Mouse (Mus musculus) midbrain, embryonic 11.5 days (tissue): ENCODE results near the gene Nucb2. TPM values are rescaled to one million over a fixed set of nuclear protein-coding genes. Genes with fewer than 3 reads are reported as not detected.

Experiments
- ATAC-seq: fragments of 200-750 bp; cut with Nextera tagmentation; 2 replicates; pipeline ENCODE4 v1.8.0; 2017; ENCODE audit warnings: moderate TSS enrichment, moderate library complexity; ENCODE audit not compliant: low FRiP score
- DNase-seq: peaks from one replicate; pipeline ENCODE4 v3.0.0; 2015; ENCODE audit warnings: low spot score; ENCODE audit errors: missing footprints
- H3K27ac ChIP-seq: fragments of 300-500 bp; sonication (generic); 2 replicates; pipeline ENCODE4 v1.5.1; 2014; ENCODE audit warnings: low read depth, low read length
- H3K27me3 ChIP-seq: fragments of 300-500 bp; sonication (generic); 2 replicates; pipeline ENCODE4 v1.6.1; 2014; ENCODE audit warnings: mild to moderate bottlenecking, low read length, moderate library complexity, mixed read lengths; ENCODE audit not compliant: control insufficient read depth, insufficient read depth
- H3K36me3 ChIP-seq: fragments of 300-500 bp; sonication (generic); 2 replicates; pipeline ENCODE4 v1.6.1; 2014; ENCODE audit warnings: mild to moderate bottlenecking, low read length, moderate library complexity, mixed read lengths; ENCODE audit not compliant: control insufficient read depth, insufficient read depth
- H3K4me1 ChIP-seq: fragments of 300-500 bp; sonication (generic); 2 replicates; pipeline ENCODE4 v1.6.1; 2014; ENCODE audit warnings: low read length; ENCODE audit not compliant: control insufficient read depth, insufficient read depth
- H3K4me2 ChIP-seq: fragments of 300-500 bp; sonication (generic); 2 replicates; pipeline ENCODE4 v1.6.1; 2014; ENCODE audit warnings: mild to moderate bottlenecking, moderate library complexity
- H3K4me3 ChIP-seq: fragments of 300-500 bp; sonication (generic); 2 replicates; pipeline ENCODE4 v1.5.1; 2014; ENCODE audit warnings: low read depth, low read length
- H3K9ac ChIP-seq: fragments of 300-500 bp; sonication (generic); 2 replicates; pipeline ENCODE4 v1.6.1; 2014; ENCODE audit warnings: low read length
- H3K9me3 ChIP-seq: fragments of 300-500 bp; sonication (generic); 2 replicates; pipeline ENCODE4 v1.6.1; 2016; ENCODE audit warnings: low read length; ENCODE audit not compliant: control insufficient read depth
- WGBS: fragments of 180-500 bp; shearing (Covaris S2); extraction: QIAGEN DNeasy Blood & Tissue Kit; methylation state at CpG from one replicate; pipeline ENCODE4 v1.1.7; 2014; 5-methylcytosine and 5-hydroxymethylcytosine counted together
- polyA plus RNA-seq: library from polyadenylated mRNA; unstranded; fragments of >200 nt; fragmentation: Nextera tagmentation; extraction: Ambion mirVana; gene quantifications from 2 replicates; pipeline ENCODE4 v1.2.1, GENCODE M21; 2014

Gene Nucb2
- polyA plus RNA-seq: 16.1 and 18.2 TPM in 2 replicates

DNA sequence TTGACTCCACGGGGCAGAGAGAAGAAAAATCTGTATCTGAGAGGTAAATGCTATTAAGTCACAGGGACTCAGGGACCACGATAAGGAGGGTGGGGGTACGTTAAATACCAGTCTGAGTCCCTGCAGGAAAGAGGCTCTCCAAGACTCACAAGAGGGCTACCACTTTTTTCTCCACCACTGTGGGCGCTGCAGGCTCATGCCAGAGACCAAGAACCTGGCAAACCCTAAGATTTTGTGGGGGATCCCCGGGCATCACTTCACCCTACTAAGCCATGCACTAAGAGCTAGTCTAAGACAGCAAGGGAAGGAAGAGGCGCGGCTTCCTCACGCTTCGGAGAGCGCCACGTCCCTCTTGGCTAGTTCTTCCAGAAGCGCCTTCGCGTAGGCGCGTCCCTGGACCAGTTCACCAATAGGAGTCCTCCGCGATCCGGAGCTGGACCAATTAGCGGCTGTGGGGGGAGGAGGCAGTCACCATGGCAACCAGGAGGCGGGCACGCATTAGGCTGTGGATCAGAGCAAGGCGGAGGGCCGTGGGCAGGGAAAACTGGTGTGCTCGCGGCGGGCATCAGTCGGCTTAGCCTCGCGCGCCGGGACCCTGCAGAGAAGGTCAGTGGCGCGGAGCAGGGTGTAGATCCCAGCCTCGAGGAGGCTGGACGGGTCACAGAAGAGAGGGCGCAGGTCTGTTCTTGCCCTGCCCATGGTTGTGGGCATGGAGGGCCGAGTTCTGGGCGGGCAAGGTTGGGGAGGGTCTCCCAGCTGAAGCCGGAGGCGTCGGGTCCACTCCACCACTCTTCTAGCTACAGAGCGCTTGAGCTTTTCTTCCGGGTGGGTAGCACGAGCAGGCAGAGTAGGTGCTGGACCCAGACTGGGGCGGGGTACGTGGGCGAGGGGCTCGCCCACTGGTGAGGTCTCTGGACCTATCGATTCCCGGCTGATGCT is at the start of gene Nucb2:
Gene Nucb2 (plus strand): TSS at position 491 of the 939 bp plus-strand sequence.
- peak within 1 kb of the TSS; percentile 82 for H3K9ac ChIP-seq
- H3K9me3 ChIP-seq: no peaks in the 10 kb centered on the region
- no peak within 1 kb of the TSS; the same call in 1 of the 2 replicates for H3K27ac ChIP-seq
- H3K4me1 ChIP-seq: peaks cover 3% of the 10 kb centered on the region; the same call in 1 of the 2 replicates
- H3K36me3 ChIP-seq: no peaks in the 10 kb centered on the region
- H3K27me3 ChIP-seq: no peaks in the 10 kb centered on the region
- ATAC-seq: peak; percentile 100
- peak; percentile 99 for DNase-seq
- H3K4me2 ChIP-seq: peak within 1 kb of the TSS; percentile 87
- under 1% methylated on average over 51 of the region's 51 CpGs for WGBS
- peak within 1 kb of the TSS; percentile 68 for H3K4me3 ChIP-seq

DNA sequence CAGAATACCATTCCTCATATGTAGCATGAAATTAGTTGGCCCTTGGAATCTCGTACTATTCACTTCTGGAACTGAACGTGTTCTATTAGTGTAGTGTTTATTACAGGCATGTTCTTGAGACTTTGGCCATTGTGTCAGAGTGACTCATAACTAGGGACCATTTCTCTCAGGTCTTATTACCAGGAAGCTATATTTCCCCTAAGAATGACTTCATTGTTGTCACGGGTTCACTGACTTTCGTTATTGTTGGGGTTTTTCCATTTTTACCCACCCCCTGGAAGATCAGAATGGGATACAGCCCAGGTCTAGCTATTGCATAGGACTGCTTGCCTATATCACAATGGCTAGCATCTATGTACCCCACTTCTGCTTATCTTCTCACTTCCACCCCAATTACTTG is 47.2 kb upstream of the Nucb2 start:
- Histone ChIP-seq H3K27ac (no peak overlapping the region), H3K27me3 (no peaks in the 10 kb centered on the region), H3K4me2 (no peak overlapping the region), H3K4me1 (no peaks in the 10 kb centered on the region), H3K4me3 (no peak overlapping the region), H3K36me3 (no peaks in the 10 kb centered on the region), H3K9me3 (no peaks in the 10 kb centered on the region), H3K9ac (no peak overlapping the region)
- 88% methylated on average over 4 of the region's 4 CpGs for WGBS
- ATAC-seq: no peak
- no peak for DNase-seq

DNA sequence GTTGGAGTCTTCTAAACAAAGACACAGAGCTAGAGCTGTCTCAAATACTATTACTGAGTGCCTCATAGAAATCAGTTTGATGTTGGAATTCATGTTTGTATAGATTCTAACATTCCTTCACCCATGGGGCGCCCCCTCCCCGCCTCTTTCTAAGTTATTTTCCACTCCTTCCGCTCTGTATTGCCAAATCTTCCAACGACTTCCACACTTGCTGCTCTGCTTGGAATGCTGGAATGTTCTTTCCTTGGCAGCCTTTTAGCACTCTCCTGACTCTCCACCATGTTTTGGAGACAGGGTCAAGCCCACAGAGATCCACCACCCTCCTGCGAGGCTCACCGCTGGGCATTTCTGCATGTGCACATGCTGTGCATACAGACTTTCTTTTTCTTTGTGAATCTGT is 46.8 kb upstream of the Nucb2 start:
- H3K9me3 ChIP-seq: no peaks in the 10 kb centered on the region
- no peaks in the 10 kb centered on the region for H3K4me1 ChIP-seq
- H3K4me2 ChIP-seq: no peak overlapping the region
- H3K27ac ChIP-seq: no peak overlapping the region
- H3K4me3 ChIP-seq: no peak overlapping the region
- WGBS: 86% methylated on average over 6 of the region's 6 CpGs
- no peak for DNase-seq
- ATAC-seq: no peak
- no peak overlapping the region for H3K9ac ChIP-seq
- no peaks in the 10 kb centered on the region for H3K27me3 ChIP-seq
- H3K36me3 ChIP-seq: no peaks in the 10 kb centered on the region

DNA sequence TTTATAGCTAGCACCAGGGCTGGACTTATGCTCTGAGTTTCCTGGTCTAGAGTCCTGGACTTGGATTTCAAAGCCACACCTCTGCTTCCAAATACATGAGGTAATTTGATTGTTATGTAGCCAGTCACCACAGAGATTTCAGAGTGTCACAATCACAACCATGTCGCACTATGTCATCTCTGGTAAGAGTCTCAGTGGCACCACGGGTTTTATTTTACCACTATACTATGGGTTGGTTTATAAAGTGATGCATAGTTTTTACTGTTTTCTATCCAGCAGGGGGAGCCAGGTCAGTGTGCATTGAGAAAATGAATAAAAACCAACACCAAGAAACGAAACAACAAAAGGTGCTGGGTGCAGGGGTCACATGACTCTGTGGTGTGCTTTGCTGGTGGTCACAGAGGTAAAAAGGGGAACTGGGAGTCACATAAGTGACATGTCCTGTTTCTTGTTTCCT is 45.2 kb upstream of the Nucb2 start:
- ATAC-seq (no peak), DNase-seq (peak; percentile 84)
- Histone ChIP-seq H3K4me3 (no peak overlapping the region), H3K27ac (no peak overlapping the region), H3K27me3 (no peaks in the 10 kb centered on the region), H3K4me1 (no peaks in the 10 kb centered on the region), H3K9ac (no peak overlapping the region), H3K4me2 (no peak overlapping the region), H3K9me3 (no peaks in the 10 kb centered on the region), H3K36me3 (no peaks in the 10 kb centered on the region)
- 46% methylated on average over 3 of the region's 3 CpGs for WGBS

DNA sequence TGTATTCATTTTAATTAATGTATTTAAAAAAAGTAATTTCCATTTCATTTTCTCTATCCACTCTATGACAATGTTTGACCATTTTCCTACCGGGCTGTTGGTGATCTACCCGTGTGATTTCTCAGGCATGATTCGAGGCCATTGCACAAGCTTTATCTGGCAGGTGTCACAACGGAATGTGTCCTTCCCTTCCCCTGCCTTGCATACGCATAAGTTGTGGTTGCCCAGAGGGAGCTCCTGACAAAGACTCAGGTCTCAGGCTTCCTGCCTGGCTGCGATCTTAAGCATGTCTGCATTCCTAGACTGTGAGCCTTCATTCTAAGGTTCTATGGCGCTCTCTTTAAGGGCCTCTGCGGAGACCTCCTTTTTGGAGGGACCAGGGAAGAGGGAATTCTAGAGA is 42.1 kb upstream of the Nucb2 start:
- no peak overlapping the region for H3K27ac ChIP-seq
- no peak overlapping the region for H3K9ac ChIP-seq
- no peaks in the 10 kb centered on the region for H3K36me3 ChIP-seq
- no peak for DNase-seq
- ATAC-seq: no peak
- H3K4me3 ChIP-seq: no peak overlapping the region
- no peaks in the 10 kb centered on the region for H3K27me3 ChIP-seq
- H3K9me3 ChIP-seq: no peaks in the 10 kb centered on the region
- H3K4me1 ChIP-seq: no peaks in the 10 kb centered on the region
- WGBS: 63% methylated on average over 8 of the region's 8 CpGs
- H3K4me2 ChIP-seq: no peak overlapping the region

DNA sequence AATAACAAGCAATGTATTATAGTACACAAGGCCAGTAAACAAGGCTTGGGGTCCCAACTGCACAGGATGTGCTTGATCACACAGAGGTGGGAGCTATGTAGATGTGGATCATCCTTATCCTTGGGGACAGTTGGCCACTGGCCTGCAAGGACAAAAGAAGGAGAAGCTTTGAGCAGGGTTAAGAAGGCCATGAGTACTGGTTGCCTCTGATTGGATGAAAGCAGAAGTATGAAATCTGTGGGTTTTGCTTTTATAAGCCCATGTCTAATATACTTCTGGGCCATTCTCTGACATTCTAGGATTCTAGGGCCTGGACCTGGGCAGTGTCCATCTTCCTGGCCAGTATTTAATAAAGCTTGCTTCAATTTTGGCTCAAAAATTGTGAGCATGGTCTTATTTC is 28.3 kb upstream of the Nucb2 start:
- H3K4me2 ChIP-seq: no peak overlapping the region
- no peak for ATAC-seq
- no peaks in the 10 kb centered on the region for H3K36me3 ChIP-seq
- H3K27me3 ChIP-seq: no peaks in the 10 kb centered on the region
- no peaks in the 10 kb centered on the region for H3K9me3 ChIP-seq
- no peak for DNase-seq
- H3K27ac ChIP-seq: no peak overlapping the region
- no peak overlapping the region for H3K9ac ChIP-seq
- H3K4me3 ChIP-seq: no peak overlapping the region
- H3K4me1 ChIP-seq: no peaks in the 10 kb centered on the region

DNA sequence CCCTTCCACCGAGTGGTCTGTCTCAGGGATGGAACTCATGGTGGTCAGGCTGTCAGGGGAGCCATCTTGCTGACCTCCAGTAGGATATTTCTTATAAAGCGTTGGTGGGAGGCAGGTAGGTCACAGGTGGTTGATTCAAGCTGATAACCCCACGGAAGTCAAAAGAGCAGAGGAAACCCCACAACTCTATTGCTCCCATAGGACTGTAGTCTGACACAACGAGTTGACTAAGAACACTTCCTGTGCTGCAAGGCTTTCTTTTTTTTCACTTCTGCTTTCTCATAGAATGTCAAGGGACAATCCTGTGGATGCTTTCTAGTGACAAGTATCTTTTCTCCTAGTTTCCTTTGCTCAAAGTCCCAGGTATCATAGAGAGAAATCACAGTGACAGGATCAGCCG is 27.9 kb upstream of the Nucb2 start:
- Histone ChIP-seq H3K27ac (no peak overlapping the region), H3K9me3 (no peaks in the 10 kb centered on the region), H3K36me3 (no peaks in the 10 kb centered on the region), H3K9ac (no peak overlapping the region), H3K4me2 (no peak overlapping the region), H3K4me3 (no peak overlapping the region), H3K27me3 (no peaks in the 10 kb centered on the region), H3K4me1 (no peaks in the 10 kb centered on the region)
- no peak for ATAC-seq
- DNase-seq: no peak
- 88% methylated on average over 5 of the region's 5 CpGs for WGBS

DNA sequence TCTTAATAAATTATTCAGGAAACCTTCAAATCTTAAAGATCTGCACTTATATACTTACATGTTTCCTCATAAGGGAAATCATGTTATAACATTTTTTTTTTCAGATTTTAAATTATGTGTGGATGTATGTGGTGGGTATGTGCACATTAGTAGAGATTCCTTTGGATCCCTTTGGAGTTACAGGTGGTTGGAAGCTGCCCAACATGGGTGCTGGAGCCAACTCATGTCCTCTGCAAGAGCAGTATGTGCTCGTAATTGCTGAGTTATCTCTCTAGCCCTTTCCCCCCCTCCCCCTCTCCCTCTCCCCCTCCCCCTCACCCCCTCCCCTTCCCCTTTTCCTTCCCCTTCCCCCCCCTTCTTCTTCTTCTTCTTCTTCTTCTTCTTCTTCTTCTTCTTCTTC is 21.1 kb upstream of the Nucb2 start:
- H3K4me3 ChIP-seq: no peak overlapping the region
- WGBS: 56% methylated on average over 1 of the region's 1 CpGs
- no peaks in the 10 kb centered on the region for H3K27me3 ChIP-seq
- no peaks in the 10 kb centered on the region for H3K4me1 ChIP-seq
- no peak overlapping the region for H3K27ac ChIP-seq
- no peaks in the 10 kb centered on the region for H3K9me3 ChIP-seq
- no peak overlapping the region for H3K9ac ChIP-seq
- ATAC-seq: no peak
- H3K4me2 ChIP-seq: no peak overlapping the region
- DNase-seq: no peak
- no peaks in the 10 kb centered on the region for H3K36me3 ChIP-seq

DNA sequence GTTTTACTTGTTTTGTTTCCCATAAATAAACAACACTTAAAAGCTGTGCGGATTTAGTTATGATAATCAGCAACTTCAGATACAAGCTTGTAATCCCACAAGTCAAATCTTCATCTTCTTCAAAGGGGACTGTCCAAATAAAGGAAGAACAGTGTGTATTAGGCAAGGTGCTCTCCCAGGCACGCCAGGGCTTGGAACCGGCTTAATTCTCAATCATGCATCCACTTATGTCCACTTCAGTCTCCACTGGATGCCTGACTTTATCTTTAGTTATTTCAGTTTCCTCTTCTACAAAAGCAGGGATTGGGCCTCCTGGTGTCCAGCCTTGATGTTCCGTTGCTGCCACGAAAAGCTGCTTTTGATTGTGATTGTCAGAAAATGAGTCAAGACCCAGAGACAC is 20.4 kb upstream of the Nucb2 start:
- no peak overlapping the region for H3K9ac ChIP-seq
- no peak overlapping the region for H3K27ac ChIP-seq
- no peak for DNase-seq
- 78% methylated on average over 5 of the region's 5 CpGs for WGBS
- no peaks in the 10 kb centered on the region for H3K27me3 ChIP-seq
- ATAC-seq: no peak
- no peak overlapping the region for H3K4me2 ChIP-seq
- no peaks in the 10 kb centered on the region for H3K9me3 ChIP-seq
- no peaks in the 10 kb centered on the region for H3K4me1 ChIP-seq
- H3K36me3 ChIP-seq: no peaks in the 10 kb centered on the region
- H3K4me3 ChIP-seq: no peak overlapping the region
